Mouse (Mus musculus) neural tube, embryonic 11.5 days (tissue): Measurements from ENCODE around the gene L3mbtl3. TPM values are rescaled to one million over a fixed set of nuclear protein-coding genes. Genes with fewer than 3 reads are reported as not detected.
A peak's percentile ranks its signal among the peaks of the same experiment; 100 is the strongest.

ENCODE experiments used
- ATAC-seq: fragments of 200-750 bp; cut with Nextera tagmentation; 2 replicates; pipeline ENCODE4 v1.8.0; 2017; ENCODE audit warnings: moderate number of reproducible peaks, mild to moderate bottlenecking, moderate TSS enrichment, moderate library complexity; ENCODE audit not compliant: insufficient read depth, low FRiP score, low TSS enrichment
- DNase-seq: peaks from one replicate; pipeline ENCODE4 v3.0.0-alpha.2; 2015; ENCODE audit warnings: low spot score
- H3K27ac ChIP-seq: fragments of 300-500 bp; sonication (generic); 2 replicates; pipeline ENCODE4 v1.5.1; 2014; ENCODE audit warnings: low read depth, mild to moderate bottlenecking, low read length
- H3K27me3 ChIP-seq: fragments of 300-500 bp; sonication (generic); 2 replicates; pipeline ENCODE4 v1.6.1; 2014; ENCODE audit warnings: mild to moderate bottlenecking, low read length, mixed read lengths; ENCODE audit not compliant: control insufficient read depth, insufficient read depth
- H3K36me3 ChIP-seq: fragments of 300-500 bp; sonication (generic); 2 replicates; pipeline ENCODE4 v1.6.1; 2014; ENCODE audit warnings: mild to moderate bottlenecking, low read length, moderate library complexity, mixed read lengths; ENCODE audit not compliant: control insufficient read depth, insufficient read depth
- H3K4me1 ChIP-seq: fragments of 300-500 bp; sonication (generic); 2 replicates; pipeline ENCODE4 v1.6.1; 2014; ENCODE audit warnings: low read length, mixed read lengths; ENCODE audit not compliant: control insufficient read depth, insufficient read depth
- H3K4me2 ChIP-seq: fragments of 300-500 bp; sonication (generic); 2 replicates; pipeline ENCODE4 v1.6.1; 2014; ENCODE audit warnings: low read depth, mild to moderate bottlenecking, moderate library complexity
- H3K4me3 ChIP-seq: fragments of 300-500 bp; sonication (generic); 2 replicates; pipeline ENCODE4 v1.5.1; 2014; ENCODE audit warnings: low read depth, low read length
- H3K9ac ChIP-seq: fragments of 300-500 bp; sonication (generic); 2 replicates; pipeline ENCODE4 v1.6.1; 2014; ENCODE audit warnings: mild to moderate bottlenecking, low read length
- H3K9me3 ChIP-seq: fragments of 300-500 bp; sonication (generic); 2 replicates; pipeline ENCODE4 v1.6.1; 2016; ENCODE audit warnings: low read length; ENCODE audit not compliant: control insufficient read depth
- WGBS: fragments of 180-500 bp; shearing (Covaris S2); extraction: QIAGEN DNeasy Blood & Tissue Kit; methylation state at CpG from one replicate; pipeline ENCODE4 v1.1.7; 2014; 5-methylcytosine and 5-hydroxymethylcytosine counted together
- polyA plus RNA-seq: library from polyadenylated mRNA; unstranded; fragments of >200 nt; fragmentation: Nextera tagmentation; extraction: Ambion mirVana; gene quantifications from 2 replicates; pipeline ENCODE4 v1.2.1, GENCODE M21; 2014

Gene L3mbtl3
- polyA plus RNA-seq, 1 experiment from 2014 or later = 20.5 TPM

DNA sequence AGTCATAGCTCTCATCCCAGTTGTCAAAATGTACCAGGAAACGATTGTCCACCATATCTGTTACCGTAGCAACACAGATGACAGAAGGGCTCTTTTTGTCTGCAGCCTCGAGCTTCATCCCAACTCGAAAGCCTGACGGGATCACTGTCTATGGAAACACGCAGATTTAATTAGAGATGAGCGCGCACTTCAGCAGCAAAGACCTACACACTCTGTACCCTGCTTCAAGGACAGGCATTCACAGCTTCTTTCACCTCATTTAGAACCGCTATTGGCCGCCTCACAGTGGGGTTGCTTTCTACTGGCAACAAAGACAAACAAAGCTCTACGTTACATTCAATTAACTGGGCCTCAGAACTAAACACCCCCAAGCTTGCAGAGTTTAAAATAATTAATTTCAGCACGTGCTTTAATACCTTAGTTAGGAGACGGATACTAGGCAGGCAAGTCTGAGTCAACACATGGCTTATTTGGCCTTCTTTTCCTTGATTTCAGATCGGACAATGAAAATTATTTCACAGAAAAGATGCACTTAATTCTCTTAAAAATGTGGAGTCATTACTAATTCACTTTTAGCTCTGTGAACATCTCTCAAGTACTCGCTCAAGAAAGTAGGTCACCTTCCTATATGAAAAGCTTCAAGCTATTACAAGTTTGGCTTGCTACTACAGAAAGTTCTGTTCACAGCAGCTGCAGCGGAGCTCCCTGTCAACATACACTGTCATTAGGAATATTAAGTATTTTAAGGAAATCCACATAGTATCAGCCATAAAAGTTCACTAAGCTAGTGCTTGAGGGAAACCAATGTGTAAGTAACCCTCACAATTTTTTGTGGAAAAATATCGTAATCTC is 47.9 kb downstream of the L3mbtl3 start:
- Histone ChIP-seq H3K27ac (no peak overlapping the region), H3K27me3 (no peaks in the 10 kb centered on the region), H3K9ac (no peak overlapping the region), H3K9me3 (no peaks in the 10 kb centered on the region), H3K4me3 (no peak overlapping the region), H3K4me1 (no peaks in the 10 kb centered on the region), H3K36me3 (no peaks in the 10 kb centered on the region), H3K4me2 (no peak overlapping the region)
- ATAC-seq (peak; percentile 78), DNase-seq (peak; percentile 44)
- WGBS = 41% methylated on average over 17 of the region's 17 CpGs

DNA sequence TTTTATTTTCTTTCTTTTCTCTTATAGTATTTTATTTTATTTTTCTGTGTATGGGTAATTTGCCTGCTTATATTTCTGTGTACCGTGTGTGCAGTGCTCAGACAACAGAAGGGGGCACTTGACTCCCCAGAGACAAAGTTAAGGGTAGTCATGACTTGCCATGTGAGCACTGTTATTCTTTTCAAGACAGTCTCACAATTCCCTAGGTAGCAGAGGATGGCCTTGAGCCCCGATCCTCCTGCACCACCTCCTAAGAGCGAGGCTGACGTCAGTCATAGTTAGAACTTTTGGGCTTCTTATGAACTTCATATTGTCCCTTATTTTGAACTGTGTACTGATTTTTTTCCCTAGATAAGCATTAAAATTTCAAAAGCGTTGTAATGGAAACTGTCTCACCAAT is 48.5 kb downstream of the L3mbtl3 start:
- Histone ChIP-seq H3K27me3 (no peaks in the 10 kb centered on the region), H3K27ac (no peak overlapping the region), H3K4me1 (no peaks in the 10 kb centered on the region), H3K36me3 (no peaks in the 10 kb centered on the region), H3K4me3 (no peak overlapping the region), H3K9ac (no peak overlapping the region), H3K9me3 (no peaks in the 10 kb centered on the region), H3K4me2 (no peak overlapping the region)
- no peak for DNase-seq
- 0 out of 2 replicates have a peak, but pooled peaks have one; percentile 25 for ATAC-seq
- WGBS = 79% methylated on average over 5 of the region's 5 CpGs

DNA sequence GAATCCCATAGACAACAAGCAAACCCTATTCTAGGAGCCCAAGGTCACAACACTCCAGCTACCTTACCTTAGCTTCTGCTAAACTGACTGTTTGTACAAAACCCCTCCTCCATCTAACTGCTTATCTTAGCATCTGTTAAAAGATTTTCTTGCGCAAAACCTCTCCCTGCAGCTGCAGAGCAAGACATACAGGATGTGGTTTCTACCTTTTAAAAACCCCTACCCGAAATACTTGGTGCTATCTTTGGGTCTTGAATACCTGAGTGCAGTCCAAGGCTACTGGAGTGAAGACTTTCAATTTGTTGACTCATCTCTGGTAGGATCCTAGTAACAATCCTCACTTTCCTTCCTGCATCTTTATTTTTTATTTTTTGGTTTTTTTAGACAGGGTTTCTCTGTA is 50.5 kb downstream of the L3mbtl3 start:
- H3K4me3 ChIP-seq = no peak overlapping the region
- no peak for ATAC-seq
- 97% methylated on average over 2 of the region's 2 CpGs for whole genome bisulfite sequencing
- no peaks in the 10 kb centered on the region for H3K27me3 ChIP-seq
- H3K36me3 ChIP-seq = no peaks in the 10 kb centered on the region
- H3K9me3 ChIP-seq = no peaks in the 10 kb centered on the region
- H3K9ac ChIP-seq = no peak overlapping the region
- no peak for DNase-seq
- no peaks in the 10 kb centered on the region for H3K4me1 ChIP-seq
- no peak overlapping the region for H3K27ac ChIP-seq
- H3K4me2 ChIP-seq = no peak overlapping the region

DNA sequence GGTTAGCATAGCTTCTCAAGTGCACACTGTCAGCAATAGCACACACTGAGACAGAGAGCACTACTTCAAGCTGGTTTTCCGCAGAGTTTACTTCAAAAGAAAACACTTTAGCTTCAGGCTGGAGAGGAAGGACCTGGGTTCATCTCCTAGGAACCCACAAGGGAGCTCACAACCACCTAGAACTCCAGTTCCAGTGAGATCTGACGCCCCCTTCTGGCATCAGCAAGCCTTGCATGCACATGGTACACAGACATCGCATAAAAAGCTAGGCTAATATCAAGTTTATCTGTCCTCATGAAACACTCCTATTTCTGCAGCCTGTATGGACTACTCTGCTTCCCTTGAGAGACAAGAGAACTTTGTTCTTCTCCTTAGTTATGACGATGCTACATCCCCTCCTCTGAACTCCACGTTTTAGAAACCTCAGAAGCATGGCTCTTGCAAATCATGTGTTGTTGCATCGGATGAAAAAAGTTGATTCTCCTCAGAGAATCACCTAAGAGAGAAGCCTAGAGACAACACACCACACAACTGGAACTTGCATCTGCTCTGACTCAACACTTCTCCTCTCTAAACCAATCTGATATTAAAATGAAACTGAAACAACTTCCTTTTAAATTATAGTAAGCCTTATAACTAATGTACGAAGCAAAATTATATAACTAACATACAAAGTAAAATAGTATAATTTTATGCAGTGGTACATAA is 53.3 kb downstream of the L3mbtl3 start:
- Histone ChIP-seq H3K9me3 (no peaks in the 10 kb centered on the region), H3K27me3 (no peaks in the 10 kb centered on the region), H3K4me1 (no peaks in the 10 kb centered on the region), H3K9ac (no peak overlapping the region), H3K27ac (no peak overlapping the region), H3K36me3 (no peaks in the 10 kb centered on the region), H3K4me2 (no peak overlapping the region), H3K4me3 (no peak overlapping the region)
- 83% methylated on average over 7 of the region's 7 CpGs for WGBS
- ATAC-seq (no peak), DNase-seq (no peak)

DNA sequence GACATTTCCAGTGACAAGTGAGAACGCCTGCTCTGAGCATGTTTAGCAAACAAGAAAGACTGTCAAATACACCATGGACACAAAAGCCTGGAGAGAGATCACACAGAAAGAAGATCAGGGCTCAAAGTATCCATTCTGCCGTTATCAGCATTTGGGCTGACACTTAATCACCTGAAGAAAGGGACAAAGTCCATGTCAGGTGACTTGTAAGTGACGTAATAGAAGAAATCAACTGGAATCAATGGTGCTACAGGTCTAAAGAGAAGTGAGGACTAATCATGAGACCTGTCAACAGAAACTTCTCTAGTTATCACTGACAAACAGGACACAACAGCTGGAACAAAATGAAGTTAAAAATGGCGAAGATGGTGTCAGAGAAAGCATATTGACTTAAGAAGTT is 55.1 kb downstream of the L3mbtl3 start:
- H3K4me1 ChIP-seq = no peaks in the 10 kb centered on the region
- no peak overlapping the region for H3K27ac ChIP-seq
- no peaks in the 10 kb centered on the region; the same call in 1 of the 2 replicates for H3K36me3 ChIP-seq
- WGBS = 93% methylated on average over 4 of the region's 4 CpGs
- no peak overlapping the region for H3K4me3 ChIP-seq
- no peak for ATAC-seq
- H3K9ac ChIP-seq = no peak overlapping the region
- DNase-seq = no peak
- H3K4me2 ChIP-seq = no peak overlapping the region
- H3K9me3 ChIP-seq = no peaks in the 10 kb centered on the region
- H3K27me3 ChIP-seq = no peaks in the 10 kb centered on the region

DNA sequence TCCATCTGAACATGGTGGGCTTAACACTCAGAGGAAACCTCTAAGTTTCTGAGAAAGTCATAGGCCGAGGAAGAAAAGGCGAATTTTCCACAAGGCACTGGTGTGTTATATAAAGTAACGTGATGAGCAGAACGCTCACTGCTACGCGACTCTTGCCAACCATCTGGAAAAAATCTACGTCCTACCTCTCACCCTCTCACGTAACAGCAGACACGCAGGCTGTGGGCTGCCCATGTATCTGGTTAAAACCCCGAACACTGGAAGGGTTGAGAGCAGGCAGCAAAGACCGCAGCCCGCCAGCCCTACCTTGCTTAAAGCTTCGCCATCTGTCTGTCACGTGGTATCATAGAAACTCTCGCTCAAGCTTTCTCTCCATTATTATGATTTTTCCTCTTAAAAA is 61.4 kb downstream of the L3mbtl3 start:
- Histone ChIP-seq H3K9me3 (no peaks in the 10 kb centered on the region), H3K9ac (no peak overlapping the region), H3K27ac (no peak overlapping the region), H3K4me1 (no peaks in the 10 kb centered on the region), H3K36me3 (peaks cover 7% of the 10 kb centered on the region), H3K4me3 (no peak overlapping the region), H3K4me2 (no peak overlapping the region), H3K27me3 (no peaks in the 10 kb centered on the region)
- no peak for ATAC-seq
- WGBS = 94% methylated on average over 15 of the region's 15 CpGs
- DNase-seq = no peak

DNA sequence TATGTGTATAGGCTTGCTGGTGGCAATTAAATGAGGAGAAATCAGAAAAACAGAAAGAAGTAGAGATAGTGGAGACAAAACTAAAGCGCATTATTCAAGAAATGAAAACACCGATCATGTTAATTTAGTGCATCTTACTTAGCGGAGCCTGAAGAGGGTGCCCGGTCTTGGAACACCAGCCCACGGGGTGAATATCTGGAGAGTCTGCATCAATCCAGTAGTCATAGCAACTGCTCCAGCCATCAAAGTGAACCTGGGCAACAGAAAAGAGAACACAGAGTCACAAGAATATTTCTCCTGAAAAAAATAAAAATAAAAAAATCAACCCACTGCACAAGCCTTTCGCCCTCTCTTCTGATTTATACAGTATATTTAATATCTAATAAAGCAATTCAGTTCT is 72.3 kb downstream of the L3mbtl3 start:
- WGBS = 96% methylated on average over 6 of the region's 6 CpGs
- Histone ChIP-seq H3K36me3 (peaks cover 2% of the 10 kb centered on the region; the same call in 1 of the 2 replicates), H3K9ac (no peak overlapping the region), H3K4me1 (no peaks in the 10 kb centered on the region), H3K4me3 (no peak overlapping the region), H3K27me3 (no peaks in the 10 kb centered on the region), H3K9me3 (no peaks in the 10 kb centered on the region), H3K4me2 (no peak overlapping the region), H3K27ac (no peak overlapping the region)
- DNase-seq = no peak
- ATAC-seq = no peak

DNA sequence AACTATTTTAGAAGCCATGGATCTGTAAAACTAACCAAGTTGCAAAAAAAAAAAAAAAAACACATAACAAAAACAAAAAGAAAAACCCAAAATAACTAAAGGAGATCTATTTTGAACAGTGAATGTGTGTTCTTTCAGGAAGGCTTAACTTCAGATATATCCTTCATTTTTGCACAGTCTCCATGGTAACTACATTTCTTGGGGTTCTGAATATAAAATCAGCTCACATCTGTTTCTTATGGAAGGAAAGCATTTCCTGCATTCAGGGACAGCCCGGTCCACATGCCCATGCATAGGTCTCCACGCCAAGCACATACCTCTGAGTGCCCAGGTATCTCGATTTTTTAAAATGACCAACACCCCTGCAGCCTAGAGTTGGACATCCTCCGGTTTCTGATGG is 73.4 kb downstream of the L3mbtl3 start:
- Histone ChIP-seq H3K4me2 (no peak overlapping the region), H3K4me3 (no peak overlapping the region), H3K9ac (no peak overlapping the region), H3K4me1 (no peaks in the 10 kb centered on the region), H3K36me3 (peaks cover 2% of the 10 kb centered on the region; the same call in 1 of the 2 replicates), H3K27me3 (no peaks in the 10 kb centered on the region), H3K9me3 (no peaks in the 10 kb centered on the region), H3K27ac (no peak overlapping the region)
- 92% methylated on average over 4 of the region's 4 CpGs for WGBS
- ATAC-seq (no peak), DNase-seq (no peak)

DNA sequence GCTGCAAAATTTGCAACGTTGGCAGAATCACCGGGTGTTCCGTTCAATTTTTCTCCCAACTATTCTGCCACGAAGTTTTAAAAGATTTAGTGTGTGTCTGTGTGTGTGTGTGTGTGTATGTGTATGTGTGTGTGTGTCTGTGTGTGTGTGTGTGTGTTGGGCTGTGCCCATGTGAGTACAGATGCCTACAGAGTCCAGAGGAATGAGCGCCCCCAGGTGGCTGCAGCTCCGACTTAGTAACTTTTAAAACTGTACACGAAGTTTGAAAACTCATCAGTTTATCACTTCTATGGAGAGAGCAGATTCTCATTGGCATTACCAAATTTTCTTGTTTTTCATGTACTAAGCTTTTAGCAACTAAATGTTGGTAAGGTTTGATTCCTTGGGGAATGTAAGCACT is 78.1 kb downstream of the L3mbtl3 start:
- no peak overlapping the region for H3K4me3 ChIP-seq
- DNase-seq = no peak
- no peak overlapping the region for H3K27ac ChIP-seq
- no peak for ATAC-seq
- WGBS = 95% methylated on average over 7 of the region's 7 CpGs
- peaks cover 2% of the 10 kb centered on the region for H3K36me3 ChIP-seq
- H3K4me2 ChIP-seq = no peak overlapping the region
- no peaks in the 10 kb centered on the region for H3K4me1 ChIP-seq
- no peaks in the 10 kb centered on the region for H3K27me3 ChIP-seq
- H3K9ac ChIP-seq = no peak overlapping the region
- no peaks in the 10 kb centered on the region for H3K9me3 ChIP-seq
